Mouse (Mus musculus) hindbrain, embryonic 14.5 days (tissue): ENCODE data around the gene Nkain4. TPM values are rescaled to one million over a fixed set of nuclear protein-coding genes. Genes with fewer than 3 reads are reported as not detected.
A peak's percentile ranks its signal among the peaks of the same experiment; 100 is the strongest.

Experiments
- ATAC-seq: fragments of 200-750 bp; cut with Nextera tagmentation; 2 replicates; pipeline ENCODE4 v1.8.0; 2017; ENCODE audit warnings: moderate number of reproducible peaks, mild to moderate bottlenecking, moderate TSS enrichment, moderate library complexity; ENCODE audit not compliant: low FRiP score
- DNase-seq: peaks from one replicate; pipeline ENCODE4 v3.0.0-alpha.2; 2015; ENCODE audit warnings: low spot score
- H3K27ac ChIP-seq: fragments of 300-500 bp; sonication (generic); 2 replicates; pipeline ENCODE4 v1.5.1; 2014; ENCODE audit warnings: mild to moderate bottlenecking, moderate library complexity
- H3K27me3 ChIP-seq: fragments of 300-500 bp; sonication (generic); 2 replicates; pipeline ENCODE4 v1.6.1; 2014; ENCODE audit warnings: mild to moderate bottlenecking, low read length, mixed read lengths; ENCODE audit not compliant: control insufficient read depth, insufficient read depth
- H3K36me3 ChIP-seq: fragments of 300-500 bp; sonication (generic); replicated peaks from 2 replicates; pipeline ENCODE4 v1.6.1; 2014; ENCODE audit not compliant: control insufficient read depth, insufficient read depth
- H3K4me1 ChIP-seq: fragments of 300-500 bp; sonication (generic); replicated peaks from 2 replicates; pipeline ENCODE4 v1.6.1; 2014; ENCODE audit warnings: antibody characterized with exemption, low read length, mixed read lengths; ENCODE audit not compliant: control insufficient read depth, insufficient read depth
- H3K4me2 ChIP-seq: fragments of 300-500 bp; sonication (generic); replicated peaks from 2 replicates; pipeline ENCODE4 v1.6.1; 2014; ENCODE audit warnings: mild to moderate bottlenecking, moderate library complexity
- H3K4me3 ChIP-seq: fragments of 300-500 bp; sonication (generic); replicated peaks from 2 replicates; pipeline ENCODE4 v1.5.1; 2014; ENCODE audit warnings: mild to moderate bottlenecking, low read length
- H3K9ac ChIP-seq: fragments of 300-500 bp; sonication (generic); 2 replicates; pipeline ENCODE4 v1.6.1; 2014
- H3K9me3 ChIP-seq: fragments of 300-500 bp; sonication (generic); 2 replicates; pipeline ENCODE4 v1.6.1; 2016; ENCODE audit warnings: low read length; ENCODE audit not compliant: control insufficient read depth
- WGBS: fragments of 180-500 bp; shearing (Covaris S2); extraction: QIAGEN DNeasy Blood & Tissue Kit; methylation state at CpG from one replicate; pipeline ENCODE4 v1.1.7; 2014; 5-methylcytosine and 5-hydroxymethylcytosine counted together
- polyA plus RNA-seq: library from polyadenylated mRNA; unstranded; fragments of >200 nt; fragmentation: Nextera tagmentation; extraction: Ambion mirVana; gene quantifications from 2 replicates; pipeline ENCODE4 v1.2.1, GENCODE M21; 2014

The Nkain4 gene
- polyA plus RNA-seq, 1 experiment from 2014 or later = 85.5 TPM

DNA sequence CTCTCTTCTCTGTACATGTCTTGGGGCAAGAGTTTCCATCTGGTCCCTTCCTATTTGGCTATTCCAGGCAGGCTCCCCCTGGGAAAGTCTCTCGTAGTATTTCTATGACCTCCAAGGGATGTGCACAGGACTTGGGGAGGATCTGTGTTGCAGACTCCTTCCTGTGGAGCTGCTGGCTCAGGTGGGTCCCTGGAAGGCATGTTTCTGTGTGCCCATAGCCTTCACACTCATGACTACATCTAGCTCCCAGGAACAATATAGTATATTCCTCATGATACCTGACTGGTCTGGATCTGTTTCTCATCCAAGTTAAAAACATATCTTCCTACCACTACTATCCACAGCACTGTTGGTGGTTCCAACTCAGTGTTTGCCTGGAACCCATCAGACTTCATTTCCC lies 32.5 kb upstream of the Nkain4 start:
- peaks cover 5% of the 10 kb centered on the region; the same call in 1 of the 2 replicates for H3K4me1 ChIP-seq
- no peak for ATAC-seq
- WGBS = 48% methylated on average over 1 of the region's 1 CpGs

GRCm38 (mm10) chr2:180986449-180986848 lies 31.9 kb upstream of the Nkain4 start, which contains the start of gene Col20a1:
Col20a1 (plus strand) TSS chr2:180986535.
- peaks cover 22% of the 10 kb centered on the region for H3K36me3 ChIP-seq
- H3K9ac ChIP-seq = no peak within 1 kb of the TSS
- no peaks in the 10 kb centered on the region for H3K27me3 ChIP-seq
- ATAC-seq (no peak), DNase-seq (no peak)
- H3K4me1 ChIP-seq = peaks cover 5% of the 10 kb centered on the region; the same call in 1 of the 2 replicates
- H3K9me3 ChIP-seq = no peaks in the 10 kb centered on the region
- H3K4me2 ChIP-seq = no peak within 1 kb of the TSS
- H3K27ac ChIP-seq = no peak within 1 kb of the TSS
- no peak within 1 kb of the TSS for H3K4me3 ChIP-seq
- WGBS = 41% methylated on average over 2 of the region's 2 CpGs

More for the DNA sequence above, 32.5 kb upstream of the Nkain4 start:
- Histone ChIP-seq H3K4me3 (no peak overlapping the region), H3K4me2 (no peak overlapping the region), H3K9me3 (no peaks in the 10 kb centered on the region), H3K27me3 (no peaks in the 10 kb centered on the region), H3K9ac (no peak overlapping the region), H3K27ac (no peak overlapping the region), H3K36me3 (peaks cover 17% of the 10 kb centered on the region)
- no peak for DNase-seq

DNA sequence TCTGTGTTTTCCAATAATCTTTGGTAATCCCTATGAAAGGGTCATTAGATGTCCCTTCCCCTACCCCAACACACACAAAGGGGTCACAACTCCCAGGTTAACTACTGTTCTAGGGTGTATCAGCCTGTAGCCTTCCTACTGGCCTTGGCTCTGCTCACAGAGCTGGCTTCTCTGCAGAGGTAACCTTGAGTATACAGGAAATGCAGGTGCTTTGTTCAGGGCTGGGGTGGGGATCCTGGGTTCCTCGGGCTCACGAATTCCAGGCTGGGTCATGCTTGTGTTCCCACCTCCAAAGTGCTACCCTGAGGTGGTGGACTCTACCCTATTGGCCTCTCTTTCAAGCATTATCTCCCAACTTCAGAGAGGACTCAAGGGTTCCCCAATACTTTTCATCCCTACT lies 31.1 kb upstream of the Nkain4 start:
- no peak for DNase-seq
- Histone ChIP-seq H3K27me3 (no peaks in the 10 kb centered on the region), H3K4me2 (no peak overlapping the region), H3K4me1 (peaks cover 5% of the 10 kb centered on the region; the same call in 1 of the 2 replicates), H3K4me3 (no peak overlapping the region), H3K36me3 (peaks cover 30% of the 10 kb centered on the region), H3K9ac (no peak overlapping the region), H3K9me3 (no peaks in the 10 kb centered on the region), H3K27ac (no peak overlapping the region)
- 85% methylated on average over 2 of the region's 2 CpGs for WGBS
- ATAC-seq = no peak

DNA sequence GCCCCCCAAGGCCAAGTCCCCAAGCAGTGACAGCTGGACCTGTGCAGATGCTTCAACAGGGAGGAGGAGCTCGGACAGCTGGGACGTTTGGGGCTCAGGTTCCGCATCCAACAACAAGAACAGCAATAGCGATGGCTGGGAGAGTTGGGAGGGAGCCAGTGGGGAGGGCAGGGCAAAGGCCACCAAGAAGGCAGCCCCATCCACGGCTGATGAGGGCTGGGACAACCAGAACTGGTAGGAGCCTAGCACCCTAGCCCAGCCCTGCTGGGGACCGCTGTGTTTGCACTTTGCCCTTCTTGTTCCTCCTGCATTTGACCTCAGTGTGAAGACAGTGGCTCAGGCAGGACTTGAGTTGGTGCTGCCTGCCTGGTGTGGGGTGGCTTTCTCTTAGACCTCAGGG lies 26.6 kb upstream of the Nkain4 start:
- Histone ChIP-seq H3K36me3 (peaks cover 75% of the 10 kb centered on the region), H3K27ac (no peak overlapping the region), H3K27me3 (no peaks in the 10 kb centered on the region), H3K4me3 (no peak overlapping the region), H3K9ac (no peak overlapping the region), H3K4me2 (no peak overlapping the region), H3K9me3 (no peaks in the 10 kb centered on the region), H3K4me1 (no peaks in the 10 kb centered on the region)
- ATAC-seq (no peak), DNase-seq (no peak)
- 84% methylated on average over 6 of the region's 6 CpGs for WGBS

DNA sequence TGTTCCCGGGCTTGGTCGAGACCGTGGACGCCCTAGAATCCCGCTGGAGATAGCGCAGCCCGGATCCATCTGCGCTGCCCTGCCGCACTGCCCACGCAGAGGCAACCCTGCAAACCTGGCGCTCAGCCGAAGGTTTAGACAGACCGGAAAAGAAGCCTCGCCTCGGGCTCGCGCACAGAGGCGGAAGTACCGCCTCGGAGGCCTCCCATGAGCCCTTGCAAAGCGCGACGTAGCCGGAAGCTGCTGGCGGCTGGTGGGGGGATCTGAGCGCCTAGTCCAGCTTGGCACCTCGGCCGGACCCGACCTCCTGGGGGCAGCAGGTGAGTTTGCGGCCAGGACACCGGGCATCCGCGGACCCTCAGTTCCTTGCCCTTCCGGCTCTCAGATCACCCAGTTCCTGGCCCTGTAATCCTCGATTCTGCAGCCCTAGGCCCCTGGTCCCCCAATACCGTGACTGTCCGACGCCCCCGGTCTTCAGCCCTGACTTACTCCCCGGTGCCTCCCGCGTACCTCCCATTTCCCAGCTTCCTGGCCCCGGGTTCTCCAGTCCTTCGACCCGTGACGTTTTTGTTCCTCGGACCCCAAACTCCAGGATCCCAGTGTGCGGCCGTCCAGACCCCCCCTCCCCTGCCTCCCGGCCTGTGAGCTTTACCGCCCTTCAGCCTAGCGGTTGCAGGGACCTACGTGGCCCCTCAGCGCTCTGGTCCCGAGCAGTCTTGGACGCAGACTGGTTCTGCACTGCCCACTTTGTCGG lies 12.7 kb upstream of the Nkain4 start, which contains the start of gene Arfgap1:
Arfgap1 (plus strand) TSS at position 216 of the 754 bp plus-strand sequence.
- Histone ChIP-seq H3K9ac (peak within 1 kb of the TSS; percentile 90), H3K27ac (peak within 1 kb of the TSS; percentile 93), H3K36me3 (peaks cover 30% of the 10 kb centered on the region), H3K4me1 (peaks cover 15% of the 10 kb centered on the region), H3K4me3 (peak within 1 kb of the TSS; percentile 89), H3K9me3 (no peaks in the 10 kb centered on the region), H3K27me3 (no peaks in the 10 kb centered on the region), H3K4me2 (peak within 1 kb of the TSS; percentile 91)
- ATAC-seq = peak; percentile 93
- DNase-seq = peak; percentile 91
- under 1% methylated on average over 57 of the region's 57 CpGs for WGBS

GRCm38 (mm10) chr2:180966092-180966882 lies 11.8 kb upstream of the Nkain4 start:
- no peak for ATAC-seq
- H3K4me1 ChIP-seq = peaks cover 15% of the 10 kb centered on the region
- H3K9me3 ChIP-seq = no peaks in the 10 kb centered on the region
- peaks cover 21% of the 10 kb centered on the region for H3K36me3 ChIP-seq
- no peak for DNase-seq
- H3K27ac ChIP-seq = peak overlapping the region; percentile 93
- peak overlapping the region; percentile 90 for H3K9ac ChIP-seq
- peak overlapping the region; percentile 89 for H3K4me3 ChIP-seq
- 17% methylated on average over 14 of the region's 14 CpGs for WGBS
- H3K27me3 ChIP-seq = no peaks in the 10 kb centered on the region
- H3K4me2 ChIP-seq = peak overlapping the region; percentile 91

DNA sequence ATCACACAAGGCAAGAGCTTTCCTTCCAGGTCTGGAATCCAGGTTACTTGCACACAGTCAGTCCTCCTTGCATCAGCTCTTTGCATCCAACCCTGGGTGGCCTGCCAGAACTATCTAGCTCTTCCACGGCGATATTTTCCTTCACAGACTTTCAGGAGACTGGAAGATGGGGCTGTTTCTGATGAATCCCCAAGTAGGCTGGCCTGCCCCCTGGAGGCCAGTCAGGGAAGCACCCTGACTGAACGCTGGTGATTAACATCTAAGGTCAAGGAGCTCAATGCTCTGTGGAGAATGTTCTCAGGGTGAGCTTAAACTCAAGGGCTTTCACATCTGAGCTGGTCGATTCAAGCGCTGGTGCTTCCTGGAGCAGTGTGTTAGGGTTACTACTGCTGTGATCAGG lies 9.5 kb upstream of the Nkain4 start:
- H3K27ac ChIP-seq = no peak overlapping the region
- H3K36me3 ChIP-seq = no peaks in the 10 kb centered on the region; the same call in 1 of the 2 replicates
- no peaks in the 10 kb centered on the region for H3K27me3 ChIP-seq
- no peak overlapping the region for H3K4me2 ChIP-seq
- no peak overlapping the region for H3K4me3 ChIP-seq
- ATAC-seq = no peak
- H3K9ac ChIP-seq = no peak overlapping the region
- WGBS = 4% methylated on average over 5 of the region's 5 CpGs
- no peaks in the 10 kb centered on the region for H3K9me3 ChIP-seq
- peaks cover 15% of the 10 kb centered on the region for H3K4me1 ChIP-seq
- DNase-seq = peak; percentile 77

GRCm38 (mm10) chr2:180962616-180963308 lies 8.3 kb upstream of the Nkain4 start:
- 86% methylated on average over 2 of the region's 2 CpGs for WGBS

DNA sequence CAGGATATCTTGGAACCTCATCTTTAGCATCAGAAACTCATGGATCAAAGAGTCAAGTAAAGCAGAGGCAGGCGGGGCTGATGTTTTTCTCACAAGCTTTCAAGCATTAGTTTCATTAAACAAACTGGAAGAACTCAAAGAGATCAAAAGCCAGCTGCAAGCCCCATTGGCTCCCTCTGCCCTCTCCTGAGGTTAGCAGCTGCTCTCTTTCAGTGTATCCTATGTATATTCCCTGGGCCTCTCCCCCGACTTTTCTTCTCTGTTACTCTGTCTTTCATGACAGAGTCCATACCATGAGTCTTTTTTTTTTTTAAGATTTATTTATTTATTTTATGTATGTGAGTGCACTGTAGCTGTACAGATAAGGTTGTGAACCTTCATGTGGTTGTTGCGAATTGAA lies 5.7 kb upstream of the Nkain4 start:
- H3K27me3 ChIP-seq = no peaks in the 10 kb centered on the region
- DNase-seq = no peak
- no peak overlapping the region for H3K4me2 ChIP-seq
- no peak overlapping the region for H3K27ac ChIP-seq
- no peaks in the 10 kb centered on the region; the same call in 1 of the 2 replicates for H3K4me1 ChIP-seq
- H3K4me3 ChIP-seq = no peak overlapping the region
- H3K9me3 ChIP-seq = no peaks in the 10 kb centered on the region
- H3K36me3 ChIP-seq = no peaks in the 10 kb centered on the region
- WGBS = 83% methylated on average over 3 of the region's 3 CpGs
- no peak for ATAC-seq
- no peak overlapping the region for H3K9ac ChIP-seq

More at GRCm38 (mm10) chr2:180962616-180963308, 8.3 kb upstream of the Nkain4 start:
- Histone ChIP-seq H3K27me3 (no peaks in the 10 kb centered on the region), H3K36me3 (no peaks in the 10 kb centered on the region), H3K9me3 (no peaks in the 10 kb centered on the region), H3K27ac (no peak overlapping the region), H3K4me1 (peaks cover 8% of the 10 kb centered on the region), H3K4me2 (no peak overlapping the region), H3K9ac (no peak overlapping the region), H3K4me3 (no peak overlapping the region)
- no peak for DNase-seq
- ATAC-seq = no peak
